Mouse (Mus musculus): ENCODE results near the gene Podxl. TPM values are rescaled to one million over a fixed set of nuclear protein-coding genes. Genes with fewer than 3 reads are reported as not detected.
A peak's percentile ranks its signal among the peaks of the same experiment; 100 is the strongest.

Podxl gene
- 11.4 and 12.5 TPM in 2 replicates for polyA plus RNA-seq (2015; fragmentation: Nextera tagmentation; extraction: Ambion mirVana)

- peak within 1 kb of the TSS; percentile 75 for H3K4me3 ChIP-seq (replicated peaks; ENCODE audit: low read length)
- H3K27ac ChIP-seq (ENCODE audit: low read length), result peak within 1 kb of the TSS; percentile 44
- peak within 1 kb of the TSS; percentile 94 for H3K4me2 ChIP-seq (ENCODE audit: low read length)
- no peaks in the 10 kb centered on the region for H3K36me3 ChIP-seq (ENCODE audit: control insufficient read depth, insufficient read depth)
- WGBS, result under 1% methylated on average over 79 of the region's 91 CpGs
- peak within 1 kb of the TSS; percentile 89 for H3K9ac ChIP-seq (replicated peaks; ENCODE audit: low read depth, low read length)
- ATAC-seq, result peak; percentile 88
- no peaks in the 10 kb centered on the region for H3K27me3 ChIP-seq (replicated peaks; ENCODE audit: control insufficient read depth, insufficient read depth, low read length)
- H3K4me1 ChIP-seq (replicated peaks; ENCODE audit: control insufficient read depth, insufficient read depth, low read length), result peaks cover 32% of the 10 kb centered on the region
- no peaks in the 10 kb centered on the region for H3K9me3 ChIP-seq (ENCODE audit: control insufficient read depth, low read length)
These were observed at the start of gene Podxl for GRCm38 (mm10) chr6:31563235-31564181. Gene Podxl (minus strand): TSS chr6:31563981.

- no peak for ATAC-seq
- WGBS, result 92% methylated on average over 17 of the region's 17 CpGs
- no peaks in the 10 kb centered on the region for H3K27me3 ChIP-seq (replicated peaks; ENCODE audit: control insufficient read depth, insufficient read depth, low read length)
These were observed 48.9 kb upstream of the Podxl start for GRCm38 (mm10) chr6:31612560-31613270.

GRCm38 (mm10) chr6:31606429-31606828 lies 42.6 kb upstream of the Podxl start:
- Histone ChIP-seq H3K27me3 (replicated peaks; ENCODE audit: control insufficient read depth, insufficient read depth, low read length) (no peaks in the 10 kb centered on the region), H3K9me3 (ENCODE audit: control insufficient read depth, low read length) (no peaks in the 10 kb centered on the region), H3K27ac (ENCODE audit: low read length) (no peak overlapping the region), H3K36me3 (ENCODE audit: control insufficient read depth, insufficient read depth) (no peaks in the 10 kb centered on the region), H3K9ac (replicated peaks; ENCODE audit: low read depth, low read length) (no peak overlapping the region), H3K4me3 (replicated peaks; ENCODE audit: low read length) (no peak overlapping the region), H3K4me2 (ENCODE audit: low read length) (no peak overlapping the region), H3K4me1 (replicated peaks; ENCODE audit: control insufficient read depth, insufficient read depth, low read length) (peaks cover 1% of the 10 kb centered on the region; the same call in 1 of the 2 replicates)
- WGBS, result 90% methylated on average over 4 of the region's 4 CpGs
- no peak for ATAC-seq

More at GRCm38 (mm10) chr6:31612560-31613270, 48.9 kb upstream of the Podxl start:
- no peak overlapping the region for H3K9ac ChIP-seq (replicated peaks; ENCODE audit: low read depth, low read length)
- no peak overlapping the region for H3K4me2 ChIP-seq (ENCODE audit: low read length)
- no peaks in the 10 kb centered on the region for H3K9me3 ChIP-seq (ENCODE audit: control insufficient read depth, low read length)
- H3K36me3 ChIP-seq (ENCODE audit: control insufficient read depth, insufficient read depth), result no peaks in the 10 kb centered on the region
- H3K4me1 ChIP-seq (replicated peaks; ENCODE audit: control insufficient read depth, insufficient read depth, low read length), result no peaks in the 10 kb centered on the region
- H3K27ac ChIP-seq (ENCODE audit: low read length), result no peak overlapping the region
- H3K4me3 ChIP-seq (replicated peaks; ENCODE audit: low read length), result no peak overlapping the region

GRCm38 (mm10) chr6:31604629-31605265 lies 41.0 kb upstream of the Podxl start:
- H3K9ac ChIP-seq (replicated peaks; ENCODE audit: low read depth, low read length), result no peak overlapping the region
- no peaks in the 10 kb centered on the region for H3K9me3 ChIP-seq (ENCODE audit: control insufficient read depth, low read length)
- no peak for ATAC-seq
- H3K27me3 ChIP-seq (replicated peaks; ENCODE audit: control insufficient read depth, insufficient read depth, low read length), result no peaks in the 10 kb centered on the region
- no peak overlapping the region for H3K4me2 ChIP-seq (ENCODE audit: low read length)
- no peaks in the 10 kb centered on the region for H3K36me3 ChIP-seq (ENCODE audit: control insufficient read depth, insufficient read depth)
- no peak overlapping the region for H3K27ac ChIP-seq (ENCODE audit: low read length)
- no peak overlapping the region for H3K4me3 ChIP-seq (replicated peaks; ENCODE audit: low read length)
- peaks cover 12% of the 10 kb centered on the region for H3K4me1 ChIP-seq (replicated peaks; ENCODE audit: control insufficient read depth, insufficient read depth, low read length)
- 73% methylated on average over 7 of the region's 7 CpGs for WGBS

- ATAC-seq, result no peak
- no peaks in the 10 kb centered on the region for H3K27me3 ChIP-seq (replicated peaks; ENCODE audit: control insufficient read depth, insufficient read depth, low read length)
- 85% methylated on average over 4 of the region's 4 CpGs for WGBS
These were observed 38.7 kb upstream of the Podxl start for GRCm38 (mm10) chr6:31602489-31602888.

GRCm38 (mm10) chr6:31601131-31601530 lies 37.4 kb upstream of the Podxl start:
- Histone ChIP-seq H3K27ac (ENCODE audit: low read length) (no peak overlapping the region), H3K9ac (replicated peaks; ENCODE audit: low read depth, low read length) (no peak overlapping the region), H3K9me3 (ENCODE audit: control insufficient read depth, low read length) (no peaks in the 10 kb centered on the region), H3K36me3 (ENCODE audit: control insufficient read depth, insufficient read depth) (no peaks in the 10 kb centered on the region), H3K4me2 (ENCODE audit: low read length) (no peak overlapping the region), H3K4me3 (replicated peaks; ENCODE audit: low read length) (no peak overlapping the region), H3K27me3 (replicated peaks; ENCODE audit: control insufficient read depth, insufficient read depth, low read length) (no peaks in the 10 kb centered on the region), H3K4me1 (replicated peaks; ENCODE audit: control insufficient read depth, insufficient read depth, low read length) (peaks cover 25% of the 10 kb centered on the region)
- WGBS, result 11% methylated on average over 3 of the region's 3 CpGs
- ATAC-seq, result peak; percentile 19; the same call in 1 of the 2 replicates

More at GRCm38 (mm10) chr6:31602489-31602888, 38.7 kb upstream of the Podxl start:
- Histone ChIP-seq H3K36me3 (ENCODE audit: control insufficient read depth, insufficient read depth) (no peaks in the 10 kb centered on the region), H3K4me2 (ENCODE audit: low read length) (no peak overlapping the region), H3K4me1 (replicated peaks; ENCODE audit: control insufficient read depth, insufficient read depth, low read length) (peaks cover 12% of the 10 kb centered on the region), H3K9me3 (ENCODE audit: control insufficient read depth, low read length) (no peaks in the 10 kb centered on the region), H3K9ac (replicated peaks; ENCODE audit: low read depth, low read length) (no peak overlapping the region), H3K4me3 (replicated peaks; ENCODE audit: low read length) (no peak overlapping the region), H3K27ac (ENCODE audit: low read length) (no peak overlapping the region)

- H3K4me2 ChIP-seq (ENCODE audit: low read length), result no peak overlapping the region
- H3K36me3 ChIP-seq (ENCODE audit: control insufficient read depth, insufficient read depth), result no peaks in the 10 kb centered on the region
- no peak for ATAC-seq
- no peaks in the 10 kb centered on the region for H3K27me3 ChIP-seq (replicated peaks; ENCODE audit: control insufficient read depth, insufficient read depth, low read length)
- H3K4me3 ChIP-seq (replicated peaks; ENCODE audit: low read length), result no peak overlapping the region
- no peak overlapping the region for H3K27ac ChIP-seq (ENCODE audit: low read length)
- 36% methylated on average over 3 of the region's 3 CpGs for WGBS
- no peak overlapping the region for H3K9ac ChIP-seq (replicated peaks; ENCODE audit: low read depth, low read length)
- no peaks in the 10 kb centered on the region for H3K9me3 ChIP-seq (ENCODE audit: control insufficient read depth, low read length)
- peaks cover 26% of the 10 kb centered on the region for H3K4me1 ChIP-seq (replicated peaks; ENCODE audit: control insufficient read depth, insufficient read depth, low read length)
These were observed 36.1 kb upstream of the Podxl start for GRCm38 (mm10) chr6:31599863-31600262.

GRCm38 (mm10) chr6:31598349-31598911 lies 34.6 kb upstream of the Podxl start:
- Histone ChIP-seq H3K4me1 (replicated peaks; ENCODE audit: control insufficient read depth, insufficient read depth, low read length) (peaks cover 26% of the 10 kb centered on the region), H3K27ac (ENCODE audit: low read length) (no peak overlapping the region), H3K9ac (replicated peaks; ENCODE audit: low read depth, low read length) (no peak overlapping the region)

More at GRCm38 (mm10) chr6:31598349-31598911, 34.6 kb upstream of the Podxl start:
- no peak for ATAC-seq
- 71% methylated on average over 6 of the region's 6 CpGs for WGBS
- H3K9me3 ChIP-seq (ENCODE audit: control insufficient read depth, low read length), result no peaks in the 10 kb centered on the region
- no peaks in the 10 kb centered on the region for H3K36me3 ChIP-seq (ENCODE audit: control insufficient read depth, insufficient read depth)
- no peaks in the 10 kb centered on the region for H3K27me3 ChIP-seq (replicated peaks; ENCODE audit: control insufficient read depth, insufficient read depth, low read length)
- H3K4me2 ChIP-seq (ENCODE audit: low read length), result no peak overlapping the region
- no peak overlapping the region for H3K4me3 ChIP-seq (replicated peaks; ENCODE audit: low read length)

Measured in forebrain, embryonic 16.5 days (tissue).